Mouse (Mus musculus): ENCODE data around the gene Parl. TPM values are rescaled to one million over a fixed set of nuclear protein-coding genes. Genes with fewer than 3 reads are reported as not detected.

Gene Parl
- polyA plus RNA-seq, 1 experiment from 2014 or later, result 110 TPM

DNA sequence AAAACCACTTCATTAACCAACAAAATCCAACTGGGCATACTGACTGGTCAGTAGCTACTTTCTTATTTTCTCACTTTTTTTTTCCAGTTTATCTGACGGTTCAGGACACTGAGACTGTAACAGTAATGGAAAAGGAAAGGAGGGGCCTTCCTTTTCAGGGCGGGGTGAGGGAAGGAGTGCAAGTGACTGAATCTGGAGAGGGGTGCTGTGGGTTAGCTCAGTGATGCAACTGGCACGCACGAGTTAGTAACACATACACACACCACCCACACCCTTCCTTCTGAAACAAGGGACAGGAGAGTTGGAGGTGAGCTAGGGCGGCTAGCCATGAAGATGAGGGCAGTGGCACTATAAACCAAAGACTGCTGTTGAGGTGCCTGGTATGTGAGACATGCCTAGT is 21.7 kb upstream of the Parl start:
- TF ChIP-seq CTCF (IDR thresholded peaks at IDR 0.05; ENCODE audit: low read depth), result no peak
- no peak overlapping the region for H3K4me3 ChIP-seq (replicated peaks; ENCODE audit: low read depth, low read length)
- no peaks in the 10 kb centered on the region for H3K4me1 ChIP-seq (replicated peaks; ENCODE audit: insufficient read depth, low read length)
- no peak overlapping the region for H3K9ac ChIP-seq (ENCODE audit: low read depth, low read length)
- no peak for DNase-seq (ENCODE audit: low spot score)
- no peak overlapping the region for H3K27ac ChIP-seq
- ATAC-seq (replicated peaks; ENCODE audit: low FRiP score, low read depth), result no peak; the same call in 1 of the 2 replicates
- H3K9me3 ChIP-seq (replicated peaks; ENCODE audit: low read length), result no peaks in the 10 kb centered on the region
- no peak overlapping the region for H3K4me2 ChIP-seq (ENCODE audit: low read length)
- H3K36me3 ChIP-seq (ENCODE audit: insufficient read depth, low read length), result no peaks in the 10 kb centered on the region
- WGBS, result 67% methylated on average over 5 of the region's 5 CpGs
- H3K27me3 ChIP-seq (ENCODE audit: insufficient read depth, low read length), result no peaks in the 10 kb centered on the region

DNA sequence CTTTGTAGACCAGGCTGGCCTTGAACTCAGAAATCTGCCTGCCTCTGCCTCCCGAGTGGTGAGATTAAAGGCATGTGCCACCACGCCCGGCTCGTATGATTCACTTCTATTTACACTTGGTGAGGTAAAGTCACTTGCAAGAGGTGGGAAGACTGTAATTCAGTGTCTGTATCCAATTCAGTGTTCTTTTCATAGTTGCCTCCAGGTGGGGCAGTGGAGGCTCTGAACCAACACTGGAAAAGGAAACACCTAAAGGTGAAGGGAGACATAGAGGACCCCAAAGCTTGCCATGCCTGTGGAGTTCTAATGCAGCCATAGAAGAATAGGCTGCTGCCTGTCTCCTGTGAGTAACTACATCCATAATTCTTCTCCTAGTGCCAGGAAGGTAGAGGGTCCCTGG is 20.1 kb upstream of the Parl start:
- no peak overlapping the region for H3K4me3 ChIP-seq (replicated peaks; ENCODE audit: low read depth, low read length)
- H3K27me3 ChIP-seq (ENCODE audit: insufficient read depth, low read length), result no peaks in the 10 kb centered on the region
- ATAC-seq (replicated peaks; ENCODE audit: low FRiP score, low read depth) (no peak), DNase-seq (ENCODE audit: low spot score) (no peak)
- no peak overlapping the region for H3K4me2 ChIP-seq (ENCODE audit: low read length)
- H3K9ac ChIP-seq (ENCODE audit: low read depth, low read length), result no peak overlapping the region
- no peaks in the 10 kb centered on the region for H3K9me3 ChIP-seq (replicated peaks; ENCODE audit: low read length)
- WGBS, result 84% methylated on average over 4 of the region's 4 CpGs
- no peak overlapping the region for H3K27ac ChIP-seq
- no peaks in the 10 kb centered on the region for H3K36me3 ChIP-seq (ENCODE audit: insufficient read depth, low read length)
- H3K4me1 ChIP-seq (replicated peaks; ENCODE audit: insufficient read depth, low read length), result no peaks in the 10 kb centered on the region
- TF ChIP-seq CTCF (IDR thresholded peaks at IDR 0.05; ENCODE audit: low read depth), result peak; percentile 40; the same call in 1 of the 2 replicates

- no peak for TF ChIP-seq CTCF (IDR thresholded peaks at IDR 0.05; ENCODE audit: low read depth)
- ATAC-seq (replicated peaks; ENCODE audit: low FRiP score, low read depth), result no peak
- no peaks in the 10 kb centered on the region for H3K36me3 ChIP-seq (ENCODE audit: insufficient read depth, low read length)
- H3K27me3 ChIP-seq (ENCODE audit: insufficient read depth, low read length), result no peaks in the 10 kb centered on the region
- no peaks in the 10 kb centered on the region for H3K9me3 ChIP-seq (replicated peaks; ENCODE audit: low read length)
- H3K9ac ChIP-seq (ENCODE audit: low read depth, low read length), result no peak overlapping the region
- H3K4me3 ChIP-seq (replicated peaks; ENCODE audit: low read depth, low read length), result no peak overlapping the region
- no peaks in the 10 kb centered on the region for H3K4me1 ChIP-seq (replicated peaks; ENCODE audit: insufficient read depth, low read length)
- no peak overlapping the region for H3K4me2 ChIP-seq (ENCODE audit: low read length)
- DNase-seq (ENCODE audit: low spot score), result no peak
- 80% methylated on average over 6 of the region's 6 CpGs for WGBS
- H3K27ac ChIP-seq, result no peak overlapping the region
These were observed 14.6 kb upstream of the Parl start for GRCm38 (mm10) chr16:20316770-20317169.

GRCm38 (mm10) chr16:20315266-20315665 is 13.1 kb upstream of the Parl start:
- no peak overlapping the region for H3K4me3 ChIP-seq (replicated peaks; ENCODE audit: low read depth, low read length)
- H3K27ac ChIP-seq, result no peak overlapping the region
- H3K9me3 ChIP-seq (replicated peaks; ENCODE audit: low read length), result no peaks in the 10 kb centered on the region
- H3K4me1 ChIP-seq (replicated peaks; ENCODE audit: insufficient read depth, low read length), result no peaks in the 10 kb centered on the region
- no peak for ATAC-seq (replicated peaks; ENCODE audit: low FRiP score, low read depth)
- no peak for TF ChIP-seq CTCF (IDR thresholded peaks at IDR 0.05; ENCODE audit: low read depth)
- no peak for DNase-seq (ENCODE audit: low spot score)
- no peaks in the 10 kb centered on the region for H3K27me3 ChIP-seq (ENCODE audit: insufficient read depth, low read length)
- H3K9ac ChIP-seq (ENCODE audit: low read depth, low read length), result no peak overlapping the region
- no peak overlapping the region for H3K4me2 ChIP-seq (ENCODE audit: low read length)
- no peaks in the 10 kb centered on the region for H3K36me3 ChIP-seq (ENCODE audit: insufficient read depth, low read length)
- 80% methylated on average over 4 of the region's 4 CpGs for WGBS

- DNase-seq (ENCODE audit: low spot score) (no peak), ATAC-seq (replicated peaks; ENCODE audit: low FRiP score, low read depth) (0 out of 2 replicates have a peak, but pooled peaks have one; percentile 25)
- Histone ChIP-seq H3K36me3 (ENCODE audit: insufficient read depth, low read length) (no peaks in the 10 kb centered on the region), H3K4me2 (ENCODE audit: low read length) (no peak overlapping the region), H3K27me3 (ENCODE audit: insufficient read depth, low read length) (no peaks in the 10 kb centered on the region), H3K9me3 (replicated peaks; ENCODE audit: low read length) (no peaks in the 10 kb centered on the region), H3K4me3 (replicated peaks; ENCODE audit: low read depth, low read length) (no peak overlapping the region), H3K9ac (ENCODE audit: low read depth, low read length) (no peak overlapping the region), H3K4me1 (replicated peaks; ENCODE audit: insufficient read depth, low read length) (no peaks in the 10 kb centered on the region), H3K27ac (no peak overlapping the region)
- TF ChIP-seq CTCF (IDR thresholded peaks at IDR 0.05; ENCODE audit: low read depth), result no peak
- WGBS, result 59% methylated on average over 14 of the region's 14 CpGs
These were observed 10.1 kb upstream of the Parl start for GRCm38 (mm10) chr16:20312272-20312671.

DNA sequence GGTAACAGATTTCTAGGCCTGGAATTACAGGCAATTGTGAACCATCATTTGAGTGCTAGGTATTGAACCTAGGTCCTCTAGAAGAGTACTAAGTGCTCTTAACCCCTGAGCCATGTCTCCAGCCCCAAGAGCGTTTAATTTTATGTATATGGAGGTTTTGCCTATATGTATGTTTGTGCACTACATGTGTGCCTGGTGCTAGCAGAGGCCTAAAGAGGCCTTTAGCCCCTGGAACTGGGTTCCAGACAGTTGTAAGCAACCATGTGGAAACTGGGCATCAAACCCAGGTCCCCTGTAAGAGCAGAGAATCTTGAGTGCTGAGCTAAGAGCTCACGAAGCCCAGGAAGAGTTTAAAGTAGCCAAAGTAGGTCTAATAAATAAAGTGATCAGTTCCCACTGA is 2.1 kb downstream of the Parl start:
- no peak overlapping the region for H3K4me3 ChIP-seq (replicated peaks; ENCODE audit: low read depth, low read length)

DNA sequence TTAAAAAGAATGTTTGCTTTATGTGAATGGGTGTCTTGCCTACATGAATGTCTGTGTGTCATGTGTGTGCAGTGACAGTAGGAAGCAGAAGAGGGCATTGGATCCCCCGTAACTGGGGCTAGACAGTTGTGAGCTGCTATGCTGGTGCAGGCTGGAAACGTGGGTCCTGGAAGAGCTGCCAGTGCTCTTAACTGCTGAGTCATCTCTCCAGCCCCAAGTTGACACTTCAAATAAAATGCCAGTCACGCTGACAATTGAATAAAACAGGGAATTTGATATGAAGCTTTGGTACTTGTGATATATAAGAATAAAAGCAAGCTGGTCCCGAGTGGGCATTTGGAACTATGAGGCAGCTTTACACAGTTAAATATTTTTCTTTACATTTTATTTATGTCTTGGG is 21.9 kb downstream of the Parl start:
- TF ChIP-seq CTCF (IDR thresholded peaks at IDR 0.05; ENCODE audit: low read depth), result no peak
- H3K27me3 ChIP-seq (ENCODE audit: insufficient read depth, low read length), result no peaks in the 10 kb centered on the region
- H3K36me3 ChIP-seq (ENCODE audit: insufficient read depth, low read length), result peaks cover 44% of the 10 kb centered on the region
- DNase-seq (ENCODE audit: low spot score) (no peak), ATAC-seq (replicated peaks; ENCODE audit: low FRiP score, low read depth) (no peak)
- no peak overlapping the region for H3K4me3 ChIP-seq (replicated peaks; ENCODE audit: low read depth, low read length)
- no peak overlapping the region for H3K9ac ChIP-seq (ENCODE audit: low read depth, low read length)
- H3K9me3 ChIP-seq (replicated peaks; ENCODE audit: low read length), result no peaks in the 10 kb centered on the region
- no peaks in the 10 kb centered on the region for H3K4me1 ChIP-seq (replicated peaks; ENCODE audit: insufficient read depth, low read length)
- no peak overlapping the region for H3K4me2 ChIP-seq (ENCODE audit: low read length)
- H3K27ac ChIP-seq, result no peak overlapping the region
- WGBS, result 82% methylated on average over 4 of the region's 4 CpGs

More for the DNA sequence above, 2.1 kb downstream of the Parl start:
- no peak overlapping the region for H3K27ac ChIP-seq
- ATAC-seq (replicated peaks; ENCODE audit: low FRiP score, low read depth), result no peak
- no peak overlapping the region; the same call in 1 of the 2 replicates for H3K4me2 ChIP-seq (ENCODE audit: low read length)
- no peaks in the 10 kb centered on the region for H3K9me3 ChIP-seq (replicated peaks; ENCODE audit: low read length)
- TF ChIP-seq CTCF (IDR thresholded peaks at IDR 0.05; ENCODE audit: low read depth), result no peak
- H3K36me3 ChIP-seq (ENCODE audit: insufficient read depth, low read length), result peaks cover 12% of the 10 kb centered on the region; the same call in 1 of the 2 replicates
- peaks cover 9% of the 10 kb centered on the region for H3K4me1 ChIP-seq (replicated peaks; ENCODE audit: insufficient read depth, low read length)
- 91% methylated on average over 2 of the region's 2 CpGs for WGBS
- DNase-seq (ENCODE audit: low spot score), result no peak
- H3K27me3 ChIP-seq (ENCODE audit: insufficient read depth, low read length), result no peaks in the 10 kb centered on the region
- H3K9ac ChIP-seq (ENCODE audit: low read depth, low read length), result no peak overlapping the region

Measured in kidney, postnatal 0 days (tissue).